Mouse (Mus musculus): Measurements from ENCODE around the gene Prpf6. TPM values are rescaled to one million over a fixed set of nuclear protein-coding genes. Genes with fewer than 3 reads are reported as not detected.

Prpf6 gene
- polyA plus RNA-seq, 2 experiments = 41.6 to 57.9 TPM

DNA sequence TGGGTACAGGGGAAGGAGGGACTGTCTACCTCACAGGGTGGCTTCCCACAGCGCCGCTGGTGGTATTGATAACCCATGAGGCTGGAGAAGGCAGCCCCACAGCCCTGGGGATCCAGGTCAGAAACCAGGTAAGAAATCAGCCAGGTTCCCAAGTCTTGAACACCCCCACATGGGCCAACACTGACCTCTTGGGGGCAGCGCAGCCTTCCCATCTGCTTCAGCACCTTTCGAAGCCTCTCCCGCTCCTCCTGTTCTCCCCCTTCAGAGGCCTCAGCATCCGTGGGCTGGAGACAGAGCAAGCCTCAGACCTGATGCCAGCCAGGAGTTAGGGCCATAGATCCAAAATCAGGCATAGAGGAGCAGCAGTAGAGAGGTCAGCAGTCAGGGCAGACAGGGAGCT is 3.9 kb upstream of the Prpf6 start:
- H3K4me3 ChIP-seq (replicated peaks; ENCODE audit: low read length) = no peak overlapping the region
- peaks cover 77% of the 10 kb centered on the region for H3K36me3 ChIP-seq (ENCODE audit: control insufficient read depth, insufficient read depth, low read length)
- 77% methylated on average over 6 of the region's 6 CpGs for WGBS

DNA sequence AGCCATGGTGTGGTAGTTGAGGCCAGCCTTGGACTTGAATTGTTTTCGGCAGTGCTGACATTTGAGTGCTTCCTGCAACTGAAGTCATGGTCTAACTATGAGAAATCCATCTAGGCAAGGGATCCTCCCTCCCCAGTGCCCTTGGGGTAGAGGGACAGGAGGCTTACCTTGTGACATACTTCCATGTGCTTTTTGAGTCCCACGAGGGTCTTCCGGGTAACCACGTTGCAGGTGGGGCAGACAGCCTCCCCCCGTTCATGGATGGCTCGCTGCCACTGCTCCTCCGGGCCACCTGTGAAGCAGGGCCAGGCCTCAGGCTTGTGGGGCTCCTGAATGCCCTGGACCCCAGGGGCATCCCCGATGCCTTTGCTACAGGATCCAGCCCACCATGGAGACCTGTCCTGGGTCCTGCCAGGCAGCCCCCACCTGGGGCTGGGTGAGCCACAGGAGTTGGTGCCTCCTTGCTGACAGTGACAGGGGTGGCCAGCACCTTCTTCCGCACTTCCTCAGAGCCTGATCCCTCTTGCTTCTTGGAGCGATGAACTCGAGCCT is 3.4 kb upstream of the Prpf6 start:
- no peak for TF ChIP-seq POLR2A (IDR thresholded peaks at IDR 0.05; ENCODE audit: borderline replicate concordance, extremely low read depth, insufficient read depth, insufficient read length)
- peaks cover 7% of the 10 kb centered on the region for H3K4me1 ChIP-seq (ENCODE audit: control insufficient read depth, insufficient read depth, low read length)

More for the DNA sequence above, 3.9 kb upstream of the Prpf6 start:
- Histone ChIP-seq H3K4me2 (replicated peaks; ENCODE audit: low read depth, low read length, severe bottlenecking) (no peak overlapping the region), H3K9me3 (ENCODE audit: control insufficient read depth, low read length) (no peaks in the 10 kb centered on the region), H3K9ac (ENCODE audit: low read depth, low read length, severe bottlenecking) (no peak overlapping the region), H3K4me1 (ENCODE audit: control insufficient read depth, insufficient read depth, low read length) (peaks cover 4% of the 10 kb centered on the region), H3K27me3 (ENCODE audit: control insufficient read depth, insufficient read depth, low read length) (no peaks in the 10 kb centered on the region), H3K27ac (replicated peaks; ENCODE audit: low read depth, low read length) (no peak overlapping the region)
- no peak for TF ChIP-seq POLR2A (IDR thresholded peaks at IDR 0.05; ENCODE audit: borderline replicate concordance, extremely low read depth, insufficient read depth, insufficient read length)
- ATAC-seq (ENCODE audit: low FRiP score, low read depth) (no peak), DNase-seq (ENCODE audit: low spot score) (no peak)

DNA sequence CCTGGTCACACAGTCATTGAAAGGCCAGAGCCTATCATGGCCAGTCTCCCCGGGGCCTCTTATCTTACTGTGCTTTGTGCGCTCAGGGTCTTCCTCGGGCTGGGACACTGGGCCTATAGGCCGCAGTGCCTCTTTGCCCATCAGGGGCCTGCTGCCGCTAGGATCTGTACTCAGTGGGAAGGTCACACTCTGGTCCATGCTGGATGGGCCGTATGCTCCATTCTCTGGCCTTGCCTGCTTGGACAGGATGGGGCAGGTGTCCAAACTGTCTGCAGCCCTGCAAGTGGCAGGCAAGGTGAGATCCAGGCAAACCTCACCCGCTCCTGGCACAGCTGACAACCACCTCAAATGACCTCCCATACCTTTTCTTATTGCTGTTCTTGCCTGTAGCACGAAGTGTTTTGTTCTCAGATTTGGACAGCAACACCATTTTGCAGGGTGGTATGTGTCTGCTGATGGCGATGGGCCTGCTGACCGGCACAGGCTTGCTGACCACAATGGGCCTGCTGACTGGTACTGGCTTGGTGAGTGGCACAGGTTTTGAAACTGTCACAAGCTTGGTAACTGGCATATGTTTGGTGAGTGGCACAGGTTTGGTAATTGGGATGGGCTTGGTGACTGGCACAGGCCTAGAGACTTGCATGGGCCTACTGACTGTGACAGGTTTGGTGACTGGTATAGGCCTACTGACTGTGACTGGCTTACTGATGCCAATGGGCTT is 2.5 kb upstream of the Prpf6 start:
- H3K9ac ChIP-seq (ENCODE audit: low read depth, low read length, severe bottlenecking) = no peak overlapping the region
- H3K36me3 ChIP-seq (ENCODE audit: control insufficient read depth, insufficient read depth, low read length) = peaks cover 68% of the 10 kb centered on the region
- DNase-seq (ENCODE audit: low spot score) (no peak), ATAC-seq (ENCODE audit: low FRiP score, low read depth) (no peak)
- no peaks in the 10 kb centered on the region for H3K9me3 ChIP-seq (ENCODE audit: control insufficient read depth, low read length)
- no peak overlapping the region for H3K4me3 ChIP-seq (replicated peaks; ENCODE audit: low read length)
- WGBS = 92% methylated on average over 10 of the region's 10 CpGs
- H3K4me2 ChIP-seq (replicated peaks; ENCODE audit: low read depth, low read length, severe bottlenecking) = no peak overlapping the region
- H3K27me3 ChIP-seq (ENCODE audit: control insufficient read depth, insufficient read depth, low read length) = no peaks in the 10 kb centered on the region
- H3K27ac ChIP-seq (replicated peaks; ENCODE audit: low read depth, low read length) = no peak overlapping the region
- H3K4me1 ChIP-seq (ENCODE audit: control insufficient read depth, insufficient read depth, low read length) = peaks cover 8% of the 10 kb centered on the region
- no peak for TF ChIP-seq POLR2A (IDR thresholded peaks at IDR 0.05; ENCODE audit: borderline replicate concordance, extremely low read depth, insufficient read depth, insufficient read length)

More for the DNA sequence above, 3.4 kb upstream of the Prpf6 start:
- H3K9ac ChIP-seq (ENCODE audit: low read depth, low read length, severe bottlenecking) = no peak overlapping the region
- no peak overlapping the region for H3K4me2 ChIP-seq (replicated peaks; ENCODE audit: low read depth, low read length, severe bottlenecking)
- DNase-seq (ENCODE audit: low spot score) (no peak), ATAC-seq (ENCODE audit: low FRiP score, low read depth) (no peak)
- H3K27me3 ChIP-seq (ENCODE audit: control insufficient read depth, insufficient read depth, low read length) = no peaks in the 10 kb centered on the region
- peaks cover 73% of the 10 kb centered on the region for H3K36me3 ChIP-seq (ENCODE audit: control insufficient read depth, insufficient read depth, low read length)
- no peak overlapping the region for H3K27ac ChIP-seq (replicated peaks; ENCODE audit: low read depth, low read length)
- H3K9me3 ChIP-seq (ENCODE audit: control insufficient read depth, low read length) = no peaks in the 10 kb centered on the region
- WGBS = 87% methylated on average over 11 of the region's 11 CpGs
- no peak overlapping the region for H3K4me3 ChIP-seq (replicated peaks; ENCODE audit: low read length)

DNA sequence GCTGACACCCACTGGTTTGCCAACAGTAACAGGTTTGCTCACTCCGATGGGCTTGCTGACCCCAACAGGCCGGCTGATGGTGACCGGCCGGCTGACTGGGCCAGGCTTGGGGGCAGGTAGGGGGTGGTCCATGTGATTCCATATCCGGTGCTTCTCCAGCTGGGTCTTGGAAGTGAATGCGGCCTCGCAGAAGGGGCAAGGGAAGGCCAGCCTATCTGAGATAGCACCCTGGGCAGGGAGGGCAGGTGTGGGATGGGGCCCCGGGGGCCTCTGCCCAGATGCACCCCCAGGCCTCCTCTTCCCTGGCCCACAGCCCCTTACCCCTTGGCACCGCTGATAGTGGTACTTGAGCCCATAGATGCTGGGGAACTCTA is 1.9 kb upstream of the Prpf6 start:
- Histone ChIP-seq H3K27me3 (ENCODE audit: control insufficient read depth, insufficient read depth, low read length) (no peaks in the 10 kb centered on the region), H3K27ac (replicated peaks; ENCODE audit: low read depth, low read length) (no peak overlapping the region), H3K4me1 (ENCODE audit: control insufficient read depth, insufficient read depth, low read length) (peaks cover 8% of the 10 kb centered on the region), H3K4me2 (replicated peaks; ENCODE audit: low read depth, low read length, severe bottlenecking) (no peak overlapping the region), H3K4me3 (replicated peaks; ENCODE audit: low read length) (no peak overlapping the region), H3K9me3 (ENCODE audit: control insufficient read depth, low read length) (no peaks in the 10 kb centered on the region), H3K36me3 (ENCODE audit: control insufficient read depth, insufficient read depth, low read length) (peaks cover 62% of the 10 kb centered on the region), H3K9ac (ENCODE audit: low read depth, low read length, severe bottlenecking) (no peak overlapping the region)
- ATAC-seq (ENCODE audit: low FRiP score, low read depth) (no peak), DNase-seq (ENCODE audit: low spot score) (no peak)
- no peak for TF ChIP-seq POLR2A (IDR thresholded peaks at IDR 0.05; ENCODE audit: borderline replicate concordance, extremely low read depth, insufficient read depth, insufficient read length)
- 90% methylated on average over 9 of the region's 9 CpGs for WGBS

DNA sequence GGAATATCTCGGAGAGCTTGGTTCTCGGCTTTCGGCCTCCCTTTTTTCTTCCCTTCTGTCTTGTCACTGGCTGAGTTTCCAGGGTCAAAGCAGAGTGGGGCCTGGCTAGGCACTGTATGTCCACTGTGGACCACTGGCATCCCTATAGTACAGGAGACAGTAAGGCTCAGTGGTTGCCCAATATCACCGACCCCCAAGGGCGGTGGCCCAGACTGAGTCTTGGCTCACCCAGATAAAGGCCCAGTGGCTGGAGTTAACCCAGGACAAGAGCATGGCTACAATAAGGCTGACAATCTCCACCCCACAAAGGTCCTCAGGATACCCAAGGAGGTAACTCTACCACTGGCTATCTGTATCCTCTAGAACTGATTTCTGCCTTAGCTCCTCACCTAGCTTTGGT is 1.2 kb upstream of the Prpf6 start:
- DNase-seq (ENCODE audit: low spot score) = no peak
- no peak overlapping the region for H3K9ac ChIP-seq (ENCODE audit: low read depth, low read length, severe bottlenecking)
- H3K27me3 ChIP-seq (ENCODE audit: control insufficient read depth, insufficient read depth, low read length) = no peaks in the 10 kb centered on the region
- H3K4me1 ChIP-seq (ENCODE audit: control insufficient read depth, insufficient read depth, low read length) = peaks cover 8% of the 10 kb centered on the region
- no peaks in the 10 kb centered on the region for H3K9me3 ChIP-seq (ENCODE audit: control insufficient read depth, low read length)
- H3K27ac ChIP-seq (replicated peaks; ENCODE audit: low read depth, low read length) = no peak overlapping the region
- ATAC-seq (ENCODE audit: low FRiP score, low read depth) = no peak
- no peak overlapping the region for H3K4me3 ChIP-seq (replicated peaks; ENCODE audit: low read length)
- TF ChIP-seq POLR2A (IDR thresholded peaks at IDR 0.05; ENCODE audit: borderline replicate concordance, extremely low read depth, insufficient read depth, insufficient read length) = no peak
- H3K4me2 ChIP-seq (replicated peaks; ENCODE audit: low read depth, low read length, severe bottlenecking) = no peak overlapping the region
- 97% methylated on average over 5 of the region's 5 CpGs for WGBS
- peaks cover 55% of the 10 kb centered on the region for H3K36me3 ChIP-seq (ENCODE audit: control insufficient read depth, insufficient read depth, low read length)
